Mouse (Mus musculus): ENCODE measurements around the gene Tlx1. TPM values are rescaled to one million over a fixed set of nuclear protein-coding genes. Genes with fewer than 3 reads are reported as not detected.
A peak's percentile ranks its signal among the peaks of the same experiment; 100 is the strongest.

The Tlx1 gene
- polyA plus RNA-seq, 1 experiment, result not detected

DNA sequence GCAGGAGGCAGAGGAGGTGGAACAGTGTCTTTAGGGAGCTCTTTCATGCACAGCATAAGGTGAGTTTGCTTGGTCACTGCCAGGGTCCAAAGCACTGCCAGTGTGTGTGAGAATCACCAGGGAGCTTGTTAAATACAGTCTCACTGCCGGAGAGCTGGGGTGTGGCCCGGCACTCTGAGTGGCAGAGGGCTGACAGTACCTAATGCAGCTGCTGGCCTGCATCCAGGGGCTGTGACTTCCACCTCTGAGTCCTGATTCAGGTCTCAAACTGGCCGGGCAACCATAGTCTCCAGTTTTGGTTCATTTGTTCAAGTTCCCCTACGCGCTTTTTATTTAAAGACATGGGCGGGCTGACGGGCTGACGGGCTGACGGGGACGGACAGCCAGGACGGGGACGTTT, 12.4 kb downstream of the Tlx1 start:
- TF ChIP-seq CTCF (IDR thresholded peaks at IDR 0.05; ENCODE audit: insufficient read depth, low read depth, low read length) (no peak), POLR2A (IDR thresholded peaks at IDR 0.05; ENCODE audit: insufficient read depth, low read depth, low read length) (no peak)
- Histone ChIP-seq H3K4me1 (ENCODE audit: control insufficient read depth, insufficient read depth, low read length) (no peaks in the 10 kb centered on the region), H3K27ac (ENCODE audit: insufficient read depth, low read depth, low read length) (no peak overlapping the region), H3K4me3 (ENCODE audit: insufficient read depth, low read depth, low read length) (no peak overlapping the region)
- 6% methylated on average over 12 of the region's 12 CpGs for WGBS

DNA sequence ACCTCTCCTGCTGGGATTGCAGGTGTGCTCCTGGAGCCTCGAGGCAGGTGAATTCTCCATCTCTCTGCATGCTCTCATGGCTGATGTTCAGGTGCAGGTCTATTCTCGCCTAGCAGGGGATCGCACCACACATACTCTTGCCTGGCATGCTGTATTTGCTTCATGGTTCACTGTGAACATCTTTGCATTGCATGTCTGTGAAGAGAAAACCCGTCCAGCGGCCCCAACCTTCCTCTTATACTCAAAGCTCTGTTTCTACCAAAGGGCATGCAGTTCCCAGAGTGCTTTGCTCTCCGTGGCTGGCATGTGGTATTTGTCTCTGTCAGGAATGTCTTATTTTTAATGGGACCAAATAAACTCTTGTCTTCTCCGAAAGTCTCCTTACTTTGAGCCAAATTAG, 20.0 kb downstream of the Tlx1 start:
- TF ChIP-seq CTCF (IDR thresholded peaks at IDR 0.05; ENCODE audit: insufficient read depth, low read depth, low read length) (no peak), POLR2A (IDR thresholded peaks at IDR 0.05; ENCODE audit: insufficient read depth, low read depth, low read length) (no peak)
- Histone ChIP-seq H3K4me3 (ENCODE audit: insufficient read depth, low read depth, low read length) (no peak overlapping the region), H3K27ac (ENCODE audit: insufficient read depth, low read depth, low read length) (no peak overlapping the region), H3K4me1 (ENCODE audit: control insufficient read depth, insufficient read depth, low read length) (no peaks in the 10 kb centered on the region)
- WGBS, result 75% methylated on average over 7 of the region's 7 CpGs

DNA sequence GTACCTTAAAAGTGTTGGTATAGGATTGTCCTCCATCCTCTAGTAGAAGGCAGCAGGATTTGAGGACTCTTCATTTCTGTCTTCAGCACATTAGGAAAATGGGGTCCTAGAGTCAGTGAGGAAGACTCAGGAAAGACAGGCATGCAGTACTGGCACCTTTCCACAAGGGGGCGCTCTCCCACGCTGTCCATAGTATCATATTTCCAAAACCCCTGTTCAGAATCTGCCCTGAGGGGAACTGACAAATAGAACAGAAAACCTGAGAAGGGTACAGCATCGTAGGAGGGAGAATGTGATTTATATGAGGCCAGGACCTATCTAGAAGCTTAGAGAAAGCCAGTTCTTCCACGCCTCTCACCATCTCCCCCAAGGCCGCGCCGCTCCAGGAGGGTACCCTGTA, 24.3 kb downstream of the Tlx1 start:
- no peak for TF ChIP-seq POLR2A (IDR thresholded peaks at IDR 0.05; ENCODE audit: insufficient read depth, low read depth, low read length)
- TF ChIP-seq CTCF (IDR thresholded peaks at IDR 0.05; ENCODE audit: insufficient read depth, low read depth, low read length), result peak; percentile 13; the same call in 1 of the 2 replicates
- WGBS, result 60% methylated on average over 7 of the region's 7 CpGs
- no peak overlapping the region for H3K4me3 ChIP-seq (ENCODE audit: insufficient read depth, low read depth, low read length)
- H3K27ac ChIP-seq (ENCODE audit: insufficient read depth, low read depth, low read length), result no peak overlapping the region
- no peaks in the 10 kb centered on the region for H3K4me1 ChIP-seq (ENCODE audit: control insufficient read depth, insufficient read depth, low read length)

DNA sequence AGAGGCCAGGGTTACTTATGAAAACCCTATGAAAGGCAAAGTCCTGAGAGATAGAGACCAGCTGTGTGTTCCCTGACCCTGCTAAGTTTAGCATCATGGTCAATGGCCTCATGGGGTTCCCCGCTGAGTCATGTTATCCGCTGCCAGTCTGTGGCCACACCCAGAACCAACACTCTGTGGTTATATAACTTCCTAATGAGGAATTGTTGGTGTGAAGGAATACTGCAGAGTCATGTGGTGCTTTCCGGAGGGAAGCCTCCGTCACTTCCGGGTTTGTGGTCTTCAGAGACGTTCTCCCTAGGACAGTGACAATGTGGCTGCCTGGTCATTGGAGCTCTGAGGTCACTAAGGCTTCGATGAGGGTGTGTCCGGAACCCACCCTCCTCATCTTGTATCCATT, 25.8 kb downstream of the Tlx1 start:
- 79% methylated on average over 8 of the region's 8 CpGs for WGBS

DNA sequence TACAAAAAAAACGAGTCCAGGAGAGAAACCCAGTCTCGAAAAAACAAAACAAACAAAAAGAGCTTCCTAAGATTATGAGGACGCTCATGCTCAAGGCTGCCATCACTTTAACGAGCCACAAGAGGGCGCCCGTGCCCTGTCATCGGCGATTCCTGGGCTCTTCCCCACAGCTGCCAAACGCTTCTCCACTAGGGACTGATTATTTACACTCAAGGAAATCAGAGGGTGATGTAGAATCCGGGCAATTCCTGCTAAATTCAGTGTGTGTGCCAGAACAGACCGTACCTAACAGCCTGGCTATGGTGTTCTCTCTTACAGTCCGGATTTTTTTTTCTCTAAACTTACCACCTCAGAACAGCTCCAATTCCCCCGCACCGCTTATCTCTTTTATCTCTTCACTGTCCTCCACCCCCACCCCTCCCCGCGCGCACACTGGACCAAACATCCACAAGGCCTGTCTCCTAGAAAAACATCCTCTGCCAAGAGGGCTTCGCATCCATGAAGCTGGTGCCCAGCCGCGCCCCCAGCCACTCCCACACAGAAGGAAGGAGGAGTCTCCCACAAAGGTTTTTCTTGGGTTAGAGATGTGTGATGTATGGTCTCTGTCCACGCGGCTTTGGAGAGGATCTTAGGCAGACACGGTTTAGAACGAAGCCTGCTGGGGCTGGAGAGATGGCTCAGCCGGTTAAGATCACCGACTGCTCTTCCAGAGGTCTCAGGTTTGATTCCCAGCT, 26.7 kb downstream of the Tlx1 start:
- WGBS, result 17% methylated on average over 26 of the region's 26 CpGs
- Histone ChIP-seq H3K4me3 (ENCODE audit: insufficient read depth, low read depth, low read length) (no peak overlapping the region), H3K27ac (ENCODE audit: insufficient read depth, low read depth, low read length) (no peak overlapping the region), H3K4me1 (ENCODE audit: control insufficient read depth, insufficient read depth, low read length) (no peaks in the 10 kb centered on the region)
- 0 out of 2 replicates have a peak, but pooled peaks have one; percentile 15 for TF ChIP-seq POLR2A (IDR thresholded peaks at IDR 0.05; ENCODE audit: insufficient read depth, low read depth, low read length)
- TF ChIP-seq CTCF (IDR thresholded peaks at IDR 0.05; ENCODE audit: insufficient read depth, low read depth, low read length), result peak; percentile 42; the same call in 1 of the 2 replicates

More for the DNA sequence above, 25.8 kb downstream of the Tlx1 start:
- Histone ChIP-seq H3K27ac (ENCODE audit: insufficient read depth, low read depth, low read length) (no peak overlapping the region), H3K4me3 (ENCODE audit: insufficient read depth, low read depth, low read length) (no peak overlapping the region), H3K4me1 (ENCODE audit: control insufficient read depth, insufficient read depth, low read length) (no peaks in the 10 kb centered on the region)
- no peak for TF ChIP-seq POLR2A (IDR thresholded peaks at IDR 0.05; ENCODE audit: insufficient read depth, low read depth, low read length)
- TF ChIP-seq CTCF (IDR thresholded peaks at IDR 0.05; ENCODE audit: insufficient read depth, low read depth, low read length), result no peak

DNA sequence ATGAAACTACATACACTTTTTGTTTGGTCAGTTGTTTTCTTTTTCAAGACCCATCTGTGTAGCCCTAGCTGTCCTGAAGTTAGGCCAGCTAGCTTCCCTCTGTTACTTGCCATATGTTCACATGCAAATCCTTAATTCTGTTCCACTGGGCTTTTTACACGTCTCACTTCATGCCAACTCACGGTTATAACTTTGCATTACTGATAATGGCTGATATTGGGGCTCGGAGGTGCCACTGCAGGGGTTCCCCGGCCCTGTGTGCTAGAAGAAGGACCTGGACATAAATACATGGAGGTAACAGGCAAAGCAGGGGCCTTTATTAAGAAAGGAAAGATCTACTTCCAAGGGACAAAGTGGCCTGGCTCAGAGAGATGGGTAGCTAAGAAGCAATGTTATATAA, 29.0 kb downstream of the Tlx1 start:
- Histone ChIP-seq H3K4me3 (ENCODE audit: insufficient read depth, low read depth, low read length) (no peak overlapping the region), H3K4me1 (ENCODE audit: control insufficient read depth, insufficient read depth, low read length) (no peaks in the 10 kb centered on the region), H3K27ac (ENCODE audit: insufficient read depth, low read depth, low read length) (no peak overlapping the region)
- TF ChIP-seq POLR2A (IDR thresholded peaks at IDR 0.05; ENCODE audit: insufficient read depth, low read depth, low read length) (no peak), CTCF (IDR thresholded peaks at IDR 0.05; ENCODE audit: insufficient read depth, low read depth, low read length) (no peak)
- 77% methylated on average over 4 of the region's 4 CpGs for WGBS

DNA sequence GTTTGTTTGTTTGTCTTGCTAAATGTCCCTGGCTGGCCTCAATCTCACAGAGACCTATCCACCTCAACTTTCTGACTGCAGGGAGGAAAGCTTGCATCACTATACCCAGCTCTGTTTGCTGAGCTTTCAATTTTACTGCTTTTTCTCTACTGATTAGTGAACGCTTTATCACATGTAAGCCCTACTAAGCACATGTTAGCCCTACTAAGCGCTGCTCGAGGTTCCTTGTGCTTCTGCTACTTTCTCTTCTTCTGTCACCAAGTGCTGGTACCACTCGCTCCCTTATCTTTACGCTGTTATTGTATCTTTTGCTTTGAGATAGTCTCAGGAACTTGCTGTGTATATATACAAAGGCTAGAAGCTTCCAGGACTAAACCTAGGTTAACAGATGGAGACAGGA, 30.0 kb downstream of the Tlx1 start:
- Histone ChIP-seq H3K4me1 (ENCODE audit: control insufficient read depth, insufficient read depth, low read length) (no peaks in the 10 kb centered on the region), H3K4me3 (ENCODE audit: insufficient read depth, low read depth, low read length) (no peak overlapping the region), H3K27ac (ENCODE audit: insufficient read depth, low read depth, low read length) (no peak overlapping the region)
- TF ChIP-seq CTCF (IDR thresholded peaks at IDR 0.05; ENCODE audit: insufficient read depth, low read depth, low read length) (no peak), POLR2A (IDR thresholded peaks at IDR 0.05; ENCODE audit: insufficient read depth, low read depth, low read length) (no peak)
- 94% methylated on average over 5 of the region's 5 CpGs for WGBS

DNA sequence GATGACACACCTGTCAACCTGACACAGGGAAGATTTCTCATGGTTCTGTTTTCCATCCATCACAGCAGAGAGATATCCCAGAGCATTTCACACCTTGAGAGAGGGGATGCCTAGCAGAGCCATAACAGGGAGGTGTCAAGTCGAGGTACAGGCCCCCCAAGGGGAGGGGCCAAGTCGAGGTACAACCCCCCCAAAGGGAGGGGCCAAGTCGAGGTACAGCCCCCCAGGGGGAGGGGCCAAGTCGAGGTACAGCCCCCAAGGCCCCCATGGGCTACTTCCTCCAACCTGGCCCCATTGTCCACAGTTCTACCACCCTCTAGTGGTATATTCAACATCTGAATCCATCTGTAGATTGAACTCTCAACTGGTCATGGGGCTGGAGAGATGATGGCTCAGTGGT, 44.2 kb downstream of the Tlx1 start:
- Histone ChIP-seq H3K4me3 (ENCODE audit: insufficient read depth, low read depth, low read length) (no peak overlapping the region), H3K27ac (ENCODE audit: insufficient read depth, low read depth, low read length) (no peak overlapping the region), H3K4me1 (ENCODE audit: control insufficient read depth, insufficient read depth, low read length) (no peaks in the 10 kb centered on the region)
- TF ChIP-seq POLR2A (IDR thresholded peaks at IDR 0.05; ENCODE audit: insufficient read depth, low read depth, low read length), result no peak
- no peak for TF ChIP-seq CTCF (IDR thresholded peaks at IDR 0.05; ENCODE audit: insufficient read depth, low read depth, low read length)
- whole genome bisulfite sequencing, result 43% methylated on average over 4 of the region's 4 CpGs

DNA sequence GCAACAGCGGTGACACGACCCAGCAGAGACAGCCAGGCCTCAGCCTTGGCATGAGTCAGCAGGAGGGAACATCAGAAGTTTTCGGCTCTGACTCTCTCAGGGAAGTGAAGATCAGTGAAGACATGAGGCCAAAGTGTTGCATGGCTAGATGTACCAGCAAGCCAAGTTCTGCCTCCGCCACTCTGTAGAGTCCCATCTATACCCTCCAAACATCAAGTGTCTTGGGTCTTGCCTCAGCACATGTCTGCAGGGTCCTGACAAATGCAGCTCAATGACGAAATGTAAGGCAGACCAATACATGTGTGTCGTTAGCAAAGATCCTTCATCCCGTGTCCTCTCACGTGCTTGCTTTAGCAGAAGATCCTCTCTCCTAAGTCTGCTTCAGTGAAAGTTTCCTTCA, 46.5 kb downstream of the Tlx1 start:
- no peak overlapping the region for H3K4me3 ChIP-seq (ENCODE audit: insufficient read depth, low read depth, low read length)
- H3K4me1 ChIP-seq (ENCODE audit: control insufficient read depth, insufficient read depth, low read length), result no peaks in the 10 kb centered on the region
- WGBS, result 93% methylated on average over 8 of the region's 8 CpGs
- H3K27ac ChIP-seq (ENCODE audit: insufficient read depth, low read depth, low read length), result no peak overlapping the region
- no peak for TF ChIP-seq CTCF (IDR thresholded peaks at IDR 0.05; ENCODE audit: insufficient read depth, low read depth, low read length)
- no peak for TF ChIP-seq POLR2A (IDR thresholded peaks at IDR 0.05; ENCODE audit: insufficient read depth, low read depth, low read length)
